Mouse (Mus musculus) testis, adult 2 months (tissue): ENCODE measurements around the gene Trim67.

Source experiments
- CTCF ChIP-seq: fragments of 200-500 bp; IDR thresholded peaks from 2 replicates; pipeline ENCODE4 v1.5.1; 2012; ENCODE audit warnings: low read depth, mild to moderate bottlenecking, inconsistent platforms, low read length, moderate library complexity; ENCODE audit not compliant: control insufficient read depth, insufficient read depth, insufficient replicate concordance
- POLR2A ChIP-seq: fragments of 200-500 bp; IDR thresholded peaks from 2 replicates; pipeline ENCODE4 v1.6.1; 2012; ENCODE audit warnings: low read depth, mild to moderate bottlenecking, inconsistent platforms, low read length, moderate library complexity; ENCODE audit not compliant: control insufficient read depth

DNA sequence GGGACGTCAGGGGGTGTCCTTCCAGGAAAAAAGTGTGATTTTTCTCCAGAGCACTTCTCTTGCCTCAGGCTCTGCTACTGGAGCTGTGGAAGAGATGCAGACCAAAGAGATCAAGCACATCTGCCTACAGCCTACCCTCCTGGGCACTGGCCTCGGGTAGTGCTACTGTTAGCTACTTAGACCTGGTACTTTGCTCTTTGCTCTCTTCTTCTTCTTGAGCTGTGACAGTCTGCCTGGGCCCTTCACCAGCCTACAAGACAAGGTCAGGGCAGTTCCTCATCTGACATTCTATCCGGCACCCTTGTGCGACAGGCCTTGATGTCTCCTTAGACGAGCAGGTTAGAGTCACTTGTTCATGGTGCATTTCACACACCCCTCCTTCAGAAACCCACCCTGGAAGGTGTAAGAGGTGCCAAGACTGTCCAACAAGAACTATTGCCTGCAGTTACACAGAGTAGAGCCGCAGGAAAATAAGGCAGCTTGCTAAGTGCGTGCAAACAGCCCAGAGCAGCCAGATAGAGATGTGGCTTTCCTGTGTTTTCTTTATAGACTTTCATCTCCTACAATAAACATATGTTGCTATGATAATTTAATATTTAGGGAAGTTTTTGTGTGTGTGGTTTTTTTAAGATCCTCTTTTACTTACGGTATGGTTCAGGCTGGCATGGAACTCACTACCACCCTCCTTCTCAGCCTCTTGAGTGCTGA is 3.0 kb downstream of the Trim67 start:
- TF ChIP-seq CTCF: no peak
- TF ChIP-seq POLR2A: no peak
